Mouse (Mus musculus) neural tube, embryonic 10.5 days (tissue): ENCODE measurements around the gene Vsig10l.

Source experiments
- DNase-seq: peaks from one replicate; pipeline ENCODE4 v3.0.0-alpha.2; 2017; ENCODE audit warnings: low spot score; ENCODE audit errors: extremely low spot score

Gene Vsig10l

DNA sequence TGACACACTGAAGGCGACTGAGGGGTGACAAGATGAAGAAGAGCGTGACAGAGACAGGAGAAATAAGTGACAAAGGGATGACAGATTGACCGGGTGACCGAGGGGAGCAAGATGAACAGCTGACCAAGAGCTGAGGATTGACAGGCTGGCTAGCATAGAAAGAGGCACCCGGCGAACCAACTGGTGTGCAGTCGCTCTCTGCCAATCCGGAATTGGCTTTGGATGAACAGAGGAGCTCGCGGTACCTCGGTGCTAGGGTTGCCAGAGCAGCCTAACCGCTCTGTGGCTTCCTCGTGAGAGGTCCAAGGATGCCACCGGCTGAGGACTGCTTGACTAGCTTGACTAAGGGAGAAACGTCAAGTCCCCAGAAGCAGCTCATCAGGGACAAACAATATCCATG, 55.4 kb downstream of the Vsig10l start:
- no peak for DNase-seq
